Mouse (Mus musculus) forebrain, postnatal 0 days (tissue): ENCODE measurements around the gene Ccnt2. TPM values are rescaled to one million over a fixed set of nuclear protein-coding genes. Genes with fewer than 3 reads are reported as not detected.

Experiments
- ATAC-seq: fragments of 200-750 bp; cut with Nextera tagmentation; 2 replicates; pipeline ENCODE4 v1.8.0; 2017; ENCODE audit warnings: mild to moderate bottlenecking, moderate library complexity
- DNase-seq: peaks from one replicate; pipeline ENCODE4 v3.0.0-alpha.2; 2015
- H3K27ac ChIP-seq: fragments of 300-500 bp; sonication (generic); 2 replicates; pipeline ENCODE4 v1.5.1; 2014; ENCODE audit warnings: low read depth, mild to moderate bottlenecking, antibody characterized with exemption, low read length, moderate library complexity, mixed read lengths
- H3K27me3 ChIP-seq: fragments of 300-500 bp; sonication (generic); 2 replicates; pipeline ENCODE4 v1.6.1; 2014; ENCODE audit warnings: mild to moderate bottlenecking, low read length, mixed read lengths; ENCODE audit not compliant: insufficient read depth
- H3K36me3 ChIP-seq: fragments of 300-500 bp; sonication (generic); 2 replicates; pipeline ENCODE4 v1.6.1; 2014; ENCODE audit warnings: mild to moderate bottlenecking, moderate library complexity; ENCODE audit not compliant: insufficient read depth
- H3K4me1 ChIP-seq: fragments of 300-500 bp; sonication (generic); 2 replicates; pipeline ENCODE4 v1.6.1; 2014; ENCODE audit warnings: antibody characterized with exemption; ENCODE audit not compliant: insufficient read depth
- H3K4me2 ChIP-seq: fragments of 300-500 bp; sonication (generic); 2 replicates; pipeline ENCODE4 v1.6.1; 2014; ENCODE audit warnings: low read depth, mild to moderate bottlenecking, moderate library complexity
- H3K4me3 ChIP-seq: fragments of 300-500 bp; sonication (generic); 2 replicates; pipeline ENCODE4 v1.5.1; 2014; ENCODE audit warnings: low read depth, low read length, mixed read lengths
- H3K9ac ChIP-seq: fragments of 300-500 bp; sonication (generic); 2 replicates; pipeline ENCODE4 v1.6.1; 2014; ENCODE audit warnings: mild to moderate bottlenecking
- H3K9me3 ChIP-seq: fragments of 300-500 bp; sonication (generic); 2 replicates; pipeline ENCODE4 v1.6.1; 2016; ENCODE audit warnings: low read length
- CTCF ChIP-seq: sonication (generic); IDR thresholded peaks from 2 replicates; pipeline ENCODE4 v1.5.1; 2016; ENCODE audit warnings: antibody characterized with exemption, control low read depth, low read depth
- whole genome bisulfite sequencing: fragments of 180-500 bp; shearing (Covaris S2); extraction: QIAGEN DNeasy Blood & Tissue Kit; methylation state at CpG from one replicate; pipeline ENCODE4 v1.1.7; 2014; 5-methylcytosine and 5-hydroxymethylcytosine counted together
- polyA plus RNA-seq: library from polyadenylated mRNA; unstranded; fragments of >200 nt; fragmentation: Nextera tagmentation; extraction: Ambion mirVana; gene quantifications from 2 replicates; pipeline ENCODE4 v1.2.1, GENCODE M21; 2015
- total RNA-seq: library from RNA; depleted of rRNA; stranded (reverse); fragments of >200 nt; gene quantifications from 2 replicates; pipeline ENCODE4 v1.2.3, GENCODE M21; 2014

Ccnt2 gene
- total and polyA plus RNA-seq, 2 experiments from 2014 or later, result 23.2 to 51.5 TPM

GRCm38 (mm10) chr1:127775206-127775720, 1.3 kb downstream of the Ccnt2 start:
- 7% methylated on average over 10 of the region's 10 CpGs for WGBS

GRCm38 (mm10) chr1:127776246-127776645, 2.3 kb downstream of the Ccnt2 start:
- 68% methylated on average over 6 of the region's 6 CpGs for WGBS
- no peak for ATAC-seq
- Histone ChIP-seq H3K36me3 (no peaks in the 10 kb centered on the region), H3K27me3 (no peaks in the 10 kb centered on the region), H3K9me3 (no peaks in the 10 kb centered on the region), H3K9ac (no peak overlapping the region), H3K4me1 (0 out of 2 replicates have a peak, but pooled peaks cover 14% of the 10 kb centered on the region), H3K27ac (no peak overlapping the region), H3K4me3 (no peak overlapping the region), H3K4me2 (peak overlapping the region; percentile 18)
- no peak for DNase-seq
- no peak for TF ChIP-seq CTCF

More at GRCm38 (mm10) chr1:127775206-127775720, 1.3 kb downstream of the Ccnt2 start:
- H3K4me1 ChIP-seq, result 0 out of 2 replicates have a peak, but pooled peaks cover 14% of the 10 kb centered on the region
- H3K36me3 ChIP-seq, result no peaks in the 10 kb centered on the region
- H3K27me3 ChIP-seq, result no peaks in the 10 kb centered on the region
- DNase-seq (no peak), ATAC-seq (no peak)
- H3K9me3 ChIP-seq, result no peaks in the 10 kb centered on the region
- peak overlapping the region; percentile 74 for H3K4me2 ChIP-seq
- H3K4me3 ChIP-seq, result peak overlapping the region; percentile 74
- no peak overlapping the region for H3K27ac ChIP-seq
- TF ChIP-seq CTCF, result no peak
- H3K9ac ChIP-seq, result peak overlapping the region; percentile 91

DNA sequence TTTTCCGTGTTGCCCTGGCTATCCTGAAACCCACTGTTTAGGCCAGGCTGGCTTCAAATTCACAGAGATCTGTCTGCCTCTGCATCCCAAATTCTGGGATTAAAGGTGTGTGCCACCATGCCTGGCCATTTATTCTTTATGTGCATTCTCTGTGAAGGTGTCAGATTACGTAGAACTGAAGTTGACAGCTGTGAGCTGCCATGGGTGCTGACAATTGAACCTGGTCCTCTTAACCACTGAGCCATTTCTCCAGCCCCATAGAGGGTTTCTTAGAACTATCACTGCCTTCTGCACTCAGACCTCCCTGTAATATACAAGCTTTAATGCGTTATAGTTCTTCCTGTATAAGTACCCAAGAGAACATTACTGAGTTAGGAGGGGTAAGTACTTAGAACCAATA, 4.6 kb downstream of the Ccnt2 start:
- Histone ChIP-seq H3K4me3 (no peak overlapping the region), H3K4me2 (no peak overlapping the region), H3K9me3 (no peaks in the 10 kb centered on the region), H3K27me3 (no peaks in the 10 kb centered on the region), H3K36me3 (no peaks in the 10 kb centered on the region), H3K27ac (no peak overlapping the region), H3K4me1 (peaks cover 7% of the 10 kb centered on the region; the same call in 1 of the 2 replicates), H3K9ac (no peak overlapping the region)
- whole genome bisulfite sequencing, result 86% methylated on average over 3 of the region's 3 CpGs
- DNase-seq (no peak), ATAC-seq (no peak)
- no peak for TF ChIP-seq CTCF

DNA sequence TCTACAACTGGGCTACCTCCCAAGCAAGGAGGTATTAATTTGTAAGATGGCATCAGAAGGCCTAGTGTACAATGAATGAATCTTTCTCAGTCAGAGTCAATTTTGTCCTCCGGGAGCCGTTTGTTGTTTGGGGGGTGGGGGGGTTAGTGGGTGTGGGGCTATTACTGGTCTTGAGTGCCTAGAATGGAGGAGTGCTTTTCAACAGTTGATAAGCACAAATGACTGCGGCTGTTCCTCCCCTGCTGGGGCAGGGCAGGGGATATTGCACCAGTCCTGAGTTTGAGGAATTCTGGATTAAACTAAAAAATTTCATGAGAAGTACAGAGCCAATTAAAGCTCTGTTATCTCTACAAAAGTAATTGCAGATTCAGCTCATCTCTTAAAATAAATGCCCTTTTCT, 6.2 kb downstream of the Ccnt2 start:
- H3K27me3 ChIP-seq, result no peaks in the 10 kb centered on the region
- no peaks in the 10 kb centered on the region for H3K36me3 ChIP-seq
- no peak overlapping the region for H3K4me3 ChIP-seq
- H3K9me3 ChIP-seq, result no peaks in the 10 kb centered on the region
- no peak overlapping the region for H3K9ac ChIP-seq
- DNase-seq (no peak), ATAC-seq (no peak)
- H3K4me1 ChIP-seq, result peaks cover 6% of the 10 kb centered on the region; the same call in 1 of the 2 replicates
- H3K27ac ChIP-seq, result no peak overlapping the region
- no peak for TF ChIP-seq CTCF
- 10% methylated on average over 3 of the region's 3 CpGs for WGBS
- H3K4me2 ChIP-seq, result no peak overlapping the region

DNA sequence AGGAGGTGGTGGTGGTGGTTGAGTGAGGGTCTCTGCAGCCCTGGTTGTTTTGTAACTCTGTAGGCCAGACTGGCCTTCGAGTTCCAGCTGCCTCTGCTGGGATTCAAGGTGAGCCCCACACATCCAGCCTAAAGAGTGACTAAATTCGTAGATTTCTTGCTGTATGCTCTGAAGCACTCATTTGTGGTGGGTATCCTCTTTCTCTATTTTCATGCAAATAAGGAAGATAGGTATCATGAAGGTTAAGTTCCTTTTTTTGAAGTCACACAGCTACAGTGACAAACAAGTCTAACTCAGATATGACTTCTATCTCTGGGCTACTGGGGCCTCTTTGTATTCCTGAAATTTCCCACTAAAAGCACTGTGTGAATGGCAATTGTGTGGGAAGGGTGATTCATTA, 6.9 kb downstream of the Ccnt2 start:
- H3K9ac ChIP-seq, result no peak overlapping the region
- no peaks in the 10 kb centered on the region for H3K9me3 ChIP-seq
- WGBS, result 60% methylated on average over 2 of the region's 2 CpGs
- H3K27me3 ChIP-seq, result no peaks in the 10 kb centered on the region
- no peaks in the 10 kb centered on the region; the same call in 1 of the 2 replicates for H3K4me1 ChIP-seq
- TF ChIP-seq CTCF, result no peak
- no peak overlapping the region for H3K4me2 ChIP-seq
- DNase-seq (no peak), ATAC-seq (no peak)
- H3K36me3 ChIP-seq, result no peaks in the 10 kb centered on the region
- H3K4me3 ChIP-seq, result no peak overlapping the region
- H3K27ac ChIP-seq, result no peak overlapping the region

DNA sequence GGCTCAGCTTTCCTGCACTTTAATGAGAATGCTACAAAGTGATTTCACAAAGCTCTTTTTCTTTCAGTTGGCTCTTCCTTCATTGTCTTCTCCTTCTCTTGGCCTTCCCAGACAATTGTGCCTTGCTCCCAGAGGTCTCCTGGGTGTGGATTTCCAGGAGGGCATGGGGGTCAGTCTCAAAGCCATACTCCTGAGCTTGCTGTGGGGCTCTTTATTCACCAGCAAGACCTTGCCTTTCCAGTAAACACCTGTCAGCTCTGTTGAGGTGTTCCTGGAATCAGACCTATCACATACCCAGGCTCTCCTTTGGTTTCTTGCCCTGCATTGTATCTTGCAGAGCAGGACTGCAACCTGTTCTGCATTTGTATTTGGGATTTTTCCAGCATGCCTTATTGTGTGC, 9.9 kb downstream of the Ccnt2 start:
- Histone ChIP-seq H3K9ac (no peak overlapping the region), H3K4me3 (no peak overlapping the region), H3K27ac (no peak overlapping the region), H3K4me2 (no peak overlapping the region), H3K4me1 (no peaks in the 10 kb centered on the region; the same call in 1 of the 2 replicates), H3K9me3 (no peaks in the 10 kb centered on the region), H3K27me3 (no peaks in the 10 kb centered on the region), H3K36me3 (no peaks in the 10 kb centered on the region)
- ATAC-seq, result no peak
- no peak for DNase-seq
- no peak for TF ChIP-seq CTCF

GRCm38 (mm10) chr1:127785882-127786281, 11.9 kb downstream of the Ccnt2 start:
- TF ChIP-seq CTCF, result no peak
- H3K4me3 ChIP-seq, result no peak overlapping the region

DNA sequence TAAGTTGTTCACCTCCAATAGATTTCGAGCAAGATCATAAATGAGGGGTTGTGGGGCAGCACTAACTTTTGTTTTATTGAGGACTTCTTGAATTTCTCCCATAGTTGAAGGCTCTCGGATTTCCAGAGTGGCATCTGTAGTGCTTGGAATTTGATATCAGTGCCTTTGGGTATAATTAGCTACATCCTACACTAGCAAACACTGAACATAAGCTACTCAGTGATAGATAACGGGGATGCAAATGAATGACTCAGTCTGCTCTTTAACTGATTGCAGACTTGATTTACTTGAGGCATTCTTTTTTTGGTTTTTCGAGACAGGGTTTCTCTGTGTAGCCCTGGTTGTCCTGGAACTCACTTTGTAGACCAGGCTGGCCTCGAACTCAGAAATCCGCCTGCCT, 15.0 kb downstream of the Ccnt2 start:
- Histone ChIP-seq H3K27ac (no peak overlapping the region), H3K27me3 (no peaks in the 10 kb centered on the region), H3K4me2 (no peak overlapping the region), H3K9ac (no peak overlapping the region), H3K4me1 (no peaks in the 10 kb centered on the region), H3K36me3 (no peaks in the 10 kb centered on the region), H3K9me3 (no peaks in the 10 kb centered on the region), H3K4me3 (no peak overlapping the region)
- ATAC-seq (no peak), DNase-seq (no peak)
- 72% methylated on average over 6 of the region's 6 CpGs for WGBS
- TF ChIP-seq CTCF, result no peak

More at GRCm38 (mm10) chr1:127785882-127786281, 11.9 kb downstream of the Ccnt2 start:
- Histone ChIP-seq H3K9me3 (no peaks in the 10 kb centered on the region), H3K4me2 (no peak overlapping the region), H3K27me3 (no peaks in the 10 kb centered on the region), H3K4me1 (no peaks in the 10 kb centered on the region; the same call in 1 of the 2 replicates), H3K27ac (no peak overlapping the region), H3K36me3 (no peaks in the 10 kb centered on the region), H3K9ac (no peak overlapping the region)
- no peak for ATAC-seq
- no peak for DNase-seq
- 61% methylated on average over 1 of the region's 1 CpGs for WGBS
